Mouse (Mus musculus) layer of hippocampus, adult 2 months (tissue): ENCODE results near the gene Gm49355. TPM values are rescaled to one million over a fixed set of nuclear protein-coding genes. Genes with fewer than 3 reads are reported as not detected.

Experiments
- DNase-seq, 2 experiments: peaks; one replicate each; pipeline ENCODE4 v3.0.0; 2022; ENCODE audit warnings: low spot score in 2 of 2
- H3K27ac ChIP-seq: fragments of 200-600 bp; 2 replicates; pipeline ENCODE4 v1.8.1; 2022
- H3K4me3 ChIP-seq: fragments of 200-600 bp; 2 replicates; pipeline ENCODE4 v1.8.1; 2022; ENCODE audit warnings: mild to moderate bottlenecking
- CTCF ChIP-seq: fragments of 200-600 bp; conservative IDR thresholded peaks from 2 replicates; pipeline ENCODE4 v1.8.1; 2022; ENCODE audit warnings: antibody characterized with exemption, mild to moderate bottlenecking, moderate library complexity
- total RNA-seq, 2 experiments: library from RNA; stranded (reverse); gene quantifications; 2 replicates each; pipeline ENCODE4 v1.2.3; 2021

Gm49355 gene
- total RNA-seq, 2 experiments from 2014 or later, result 0.49 TPM; not detected in 1

DNA sequence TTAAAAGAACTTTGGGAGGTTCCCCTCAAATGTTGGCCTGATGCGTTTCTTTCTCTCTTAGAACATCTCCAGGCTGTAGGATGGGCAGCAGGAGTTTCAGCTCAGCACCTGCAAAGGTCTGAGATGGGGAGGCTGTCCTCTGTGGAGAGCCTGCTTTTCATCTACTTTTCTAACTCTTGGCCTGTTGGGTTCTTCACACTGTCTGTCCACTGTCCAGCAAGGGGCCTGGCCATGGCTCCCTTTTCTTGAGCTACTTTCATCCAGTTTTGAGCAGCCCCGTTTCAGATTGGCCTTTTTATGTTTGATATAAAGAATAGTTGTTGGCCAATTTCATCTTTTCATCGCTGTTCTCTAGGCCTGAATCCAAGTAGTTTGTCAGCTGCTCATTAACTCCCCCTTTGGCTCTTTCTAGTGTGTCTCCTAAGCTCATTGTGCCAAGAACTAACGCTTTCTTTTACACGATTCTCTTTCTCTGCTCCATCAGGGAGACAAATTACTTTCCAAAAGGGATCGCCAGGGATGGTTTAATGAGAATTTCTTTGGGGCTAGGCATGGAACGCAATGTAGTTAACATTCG lies 53.7 kb downstream of the Gm49355 start:
- no peak; the same call in 1 of the 2 replicates for TF ChIP-seq CTCF
- peak in 1 of 2 experiments; percentile 73 for DNase-seq
- H3K4me3 ChIP-seq, result no peak overlapping the region
- peak overlapping the region; percentile 84 for H3K27ac ChIP-seq

DNA sequence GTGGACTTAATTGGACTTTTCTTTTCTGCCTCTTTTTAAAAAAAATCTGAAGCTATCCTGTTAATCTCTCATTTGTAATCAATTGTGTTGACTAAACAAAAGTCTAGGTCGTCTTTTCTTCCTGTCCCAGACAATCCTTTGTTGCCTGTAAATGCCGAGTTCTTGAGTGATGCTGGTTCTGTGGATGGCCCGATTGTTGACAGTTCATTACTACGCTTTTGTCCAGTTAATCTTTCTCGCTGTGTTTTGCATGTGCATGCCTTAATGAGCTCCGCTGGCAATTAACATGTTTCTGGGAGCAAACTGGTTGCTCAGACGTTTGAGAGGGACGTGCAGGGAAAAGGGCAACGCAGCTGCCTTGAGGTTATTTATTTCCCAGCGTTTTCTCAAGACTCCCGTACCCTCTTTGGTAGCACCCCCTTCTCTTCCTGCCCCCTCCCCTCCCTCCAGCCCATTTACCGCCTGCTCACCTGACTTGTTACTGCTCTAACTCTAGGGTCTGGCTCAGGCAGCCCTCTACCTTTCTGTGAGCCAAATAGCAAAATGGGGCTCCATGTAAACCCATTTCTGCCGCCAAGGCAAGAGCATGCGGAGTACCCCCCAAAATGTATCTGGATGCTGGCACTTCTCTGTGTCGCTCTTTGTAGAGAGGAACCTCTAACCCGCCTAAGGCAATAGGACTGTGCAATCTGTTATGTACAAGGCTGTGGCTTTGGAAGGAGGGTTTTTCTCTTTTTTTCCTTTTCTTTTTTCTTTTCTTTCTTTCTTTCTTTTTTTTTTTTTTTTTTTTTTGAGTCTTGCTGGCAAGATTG lies 54.4 kb downstream of the Gm49355 start:
- no peak for TF ChIP-seq CTCF
- H3K4me3 ChIP-seq, result peak overlapping the region; percentile 25; the same call in 1 of the 2 replicates
- DNase-seq, result peak in 1 of 2 experiments; percentile 62
- H3K27ac ChIP-seq, result peak overlapping the region; percentile 84

DNA sequence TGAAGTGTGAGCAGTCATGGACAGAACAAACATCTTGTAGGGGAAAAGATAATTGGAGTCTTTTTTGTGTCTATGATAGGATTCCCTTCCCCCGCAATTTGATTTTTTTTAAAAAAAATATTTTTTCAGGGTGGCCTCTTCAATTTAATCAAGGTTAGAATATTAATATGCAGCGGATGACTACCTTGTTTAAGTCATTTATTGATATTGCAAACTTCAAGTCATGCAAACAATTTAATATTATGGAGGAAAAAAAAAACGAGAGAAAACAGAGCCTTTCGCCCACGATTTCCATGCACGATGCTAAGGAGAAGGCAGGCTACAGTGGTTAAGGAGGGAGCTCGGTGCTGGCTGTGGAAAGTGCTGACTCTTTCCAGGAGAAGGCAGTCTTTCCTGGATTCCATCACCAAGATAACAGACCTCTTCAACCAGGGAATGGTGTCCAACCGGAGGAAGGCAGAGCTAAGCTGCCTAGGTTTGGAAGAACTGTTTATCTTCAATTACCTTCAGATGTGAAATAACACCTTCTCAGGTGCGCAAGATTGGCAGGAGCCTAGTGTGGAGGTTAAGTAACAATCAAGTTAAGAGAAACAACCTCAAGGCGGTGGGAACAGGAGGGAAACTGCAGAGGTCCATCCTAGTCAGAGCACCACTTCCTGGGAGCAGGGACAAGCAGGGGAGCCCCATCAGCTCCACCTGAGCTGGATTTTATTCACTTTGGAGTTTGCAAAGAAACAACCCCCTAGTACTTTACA lies 55.2 kb downstream of the Gm49355 start:
- no peak for TF ChIP-seq CTCF
- Histone ChIP-seq H3K27ac (peak overlapping the region; percentile 84), H3K4me3 (no peak overlapping the region)

DNA sequence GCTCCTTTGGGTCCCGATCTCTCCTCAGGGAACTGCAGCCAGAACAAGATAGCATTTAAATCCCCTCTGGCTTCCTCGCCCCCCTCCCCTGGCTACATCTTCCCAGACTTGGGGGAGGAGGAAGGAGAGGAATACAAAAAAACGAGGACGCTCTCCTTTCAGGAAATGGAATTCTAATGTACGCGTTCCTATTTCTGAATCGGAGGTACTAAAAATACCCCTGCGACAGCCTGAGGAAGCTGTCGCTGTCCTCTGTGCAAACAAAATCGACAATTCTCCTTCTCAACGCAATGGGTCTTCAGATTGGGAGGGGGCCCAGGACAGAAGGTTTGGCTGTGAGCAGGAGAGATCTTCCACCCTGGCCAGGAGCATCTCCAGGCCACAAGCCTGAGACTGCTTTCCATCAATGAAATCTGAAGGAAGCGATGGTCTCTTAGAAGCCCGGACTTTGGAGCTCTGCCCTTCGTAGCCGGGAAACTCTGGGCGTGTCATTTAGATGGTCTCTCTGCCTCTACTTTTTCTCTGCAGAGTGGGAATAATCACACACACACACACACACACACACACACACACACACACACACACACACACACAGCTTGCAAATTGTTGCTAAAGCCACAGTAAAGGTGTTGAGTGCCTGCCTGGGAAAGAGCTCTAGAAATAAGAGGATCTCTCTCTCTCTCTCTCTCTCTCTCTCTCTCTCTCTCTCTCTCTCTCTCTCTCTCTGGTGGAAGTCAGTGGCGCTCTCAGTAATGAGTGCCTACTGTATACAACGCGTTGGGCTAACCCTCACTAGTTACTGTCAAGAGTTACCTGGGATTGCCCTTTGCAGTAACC lies 56.7 kb downstream of the Gm49355 start:
- TF ChIP-seq CTCF, result no peak
- peak overlapping the region; percentile 61 for H3K4me3 ChIP-seq
- H3K27ac ChIP-seq, result peak overlapping the region; percentile 92
- DNase-seq, result no peak

More for the DNA sequence above, 55.2 kb downstream of the Gm49355 start:
- DNase-seq, result no peak

DNA sequence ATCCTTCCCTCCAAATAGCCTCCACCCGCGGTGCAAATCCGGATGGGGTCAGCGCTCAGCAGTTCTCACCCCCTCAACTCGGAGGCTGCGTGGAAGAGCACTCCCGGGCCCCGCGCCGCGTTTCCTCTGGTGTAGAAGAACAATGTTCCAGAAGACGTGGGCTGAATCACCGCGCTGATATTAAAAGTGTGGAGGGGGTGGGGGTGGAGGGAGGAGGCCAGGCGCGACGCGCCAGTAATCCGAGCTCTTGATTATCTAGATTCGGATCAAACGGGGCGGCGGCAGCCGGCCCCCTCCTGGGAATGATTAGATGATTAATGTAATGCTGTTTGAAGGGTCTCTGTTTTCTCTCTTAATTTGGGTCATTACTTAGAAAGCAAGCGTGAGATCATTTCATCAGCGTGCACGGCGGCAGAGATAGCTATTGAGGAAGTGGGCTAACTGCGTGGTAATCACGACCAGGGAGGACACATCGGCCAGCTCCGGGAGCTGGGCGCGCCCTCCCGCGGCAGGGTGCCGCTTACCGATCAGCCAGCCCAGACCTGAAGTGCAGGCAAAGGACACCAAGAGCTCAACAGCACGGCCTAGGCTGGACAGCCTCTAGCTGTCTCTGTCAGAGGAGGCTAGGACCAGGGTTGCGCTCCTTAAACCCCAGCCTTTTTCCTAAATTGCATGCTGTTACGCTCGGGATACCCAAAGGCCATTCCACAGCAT lies 57.5 kb downstream of the Gm49355 start:
- no peak for DNase-seq
- H3K4me3 ChIP-seq, result peak overlapping the region; percentile 61
- peak; percentile 45 for TF ChIP-seq CTCF
- H3K27ac ChIP-seq, result peak overlapping the region; percentile 92

DNA sequence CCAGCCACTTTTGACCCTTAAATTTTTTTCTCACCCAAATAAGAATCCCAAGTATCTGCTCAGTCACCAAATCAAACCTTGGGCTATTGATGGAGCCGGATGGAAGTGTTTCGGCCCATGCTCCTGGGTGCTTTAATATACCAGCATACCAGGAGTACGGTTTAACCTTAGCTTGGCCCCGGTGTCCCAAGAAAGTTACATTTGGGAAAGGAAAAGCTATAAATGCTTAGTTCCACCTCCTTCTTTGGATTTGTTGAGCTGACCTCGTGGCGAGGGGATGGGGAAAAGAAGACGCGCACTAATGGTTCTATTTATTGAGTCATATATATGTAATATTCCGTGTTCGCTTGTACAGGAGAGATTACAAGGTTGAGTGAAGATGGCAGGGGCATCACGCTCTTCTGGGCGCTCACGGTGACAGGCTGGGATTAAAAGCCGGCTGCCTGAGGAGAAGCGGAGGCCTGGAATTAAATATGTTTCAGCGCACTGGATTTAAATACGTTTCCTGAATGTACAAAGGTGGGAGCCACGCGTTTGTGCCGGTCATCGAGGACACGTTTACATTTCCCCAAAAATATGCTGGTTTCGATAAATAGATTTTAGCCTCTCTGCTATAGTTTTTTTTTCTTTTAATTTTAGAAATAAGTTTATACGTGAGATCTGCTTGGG lies 58.1 kb downstream of the Gm49355 start:
- no peak for TF ChIP-seq CTCF
- DNase-seq, result no peak
- Histone ChIP-seq H3K27ac (peak overlapping the region; percentile 92), H3K4me3 (peak overlapping the region; percentile 61)

DNA sequence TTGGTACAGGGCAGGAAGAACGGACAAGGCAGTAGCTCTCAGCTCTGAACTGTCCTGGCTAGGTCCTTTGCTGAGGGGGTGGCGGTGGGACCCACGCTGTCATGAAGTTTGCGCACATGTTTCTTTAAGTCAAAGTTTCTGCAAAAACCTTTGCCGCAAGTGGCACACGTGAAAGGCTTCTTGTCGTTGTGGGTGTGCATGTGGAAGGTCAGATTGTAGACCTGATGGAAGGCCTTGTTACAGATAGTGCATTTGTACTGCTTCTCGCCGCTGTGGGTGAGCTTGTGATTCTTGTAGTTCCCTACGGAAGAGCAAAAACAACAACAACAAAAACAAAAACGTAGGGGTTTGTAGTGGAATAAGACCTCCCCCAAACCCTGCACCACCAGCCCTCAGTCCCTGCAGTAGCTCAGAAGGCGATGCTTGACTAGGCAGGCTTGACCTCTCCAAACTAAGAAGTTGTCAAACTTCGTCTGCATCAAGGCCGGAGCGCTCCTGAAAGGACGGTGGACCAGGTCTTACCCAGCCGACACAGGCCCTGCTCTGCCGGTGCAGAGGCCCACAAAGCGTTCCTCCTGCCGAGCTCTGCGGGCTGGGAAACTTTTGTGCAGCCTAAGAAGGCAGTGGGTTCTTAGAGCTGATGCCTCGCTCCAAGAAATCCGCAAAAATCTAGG lies 58.8 kb downstream of the Gm49355 start:
- no peak for DNase-seq
- no peak for TF ChIP-seq CTCF
- Histone ChIP-seq H3K4me3 (peak overlapping the region; percentile 61), H3K27ac (peak overlapping the region; percentile 92)

DNA sequence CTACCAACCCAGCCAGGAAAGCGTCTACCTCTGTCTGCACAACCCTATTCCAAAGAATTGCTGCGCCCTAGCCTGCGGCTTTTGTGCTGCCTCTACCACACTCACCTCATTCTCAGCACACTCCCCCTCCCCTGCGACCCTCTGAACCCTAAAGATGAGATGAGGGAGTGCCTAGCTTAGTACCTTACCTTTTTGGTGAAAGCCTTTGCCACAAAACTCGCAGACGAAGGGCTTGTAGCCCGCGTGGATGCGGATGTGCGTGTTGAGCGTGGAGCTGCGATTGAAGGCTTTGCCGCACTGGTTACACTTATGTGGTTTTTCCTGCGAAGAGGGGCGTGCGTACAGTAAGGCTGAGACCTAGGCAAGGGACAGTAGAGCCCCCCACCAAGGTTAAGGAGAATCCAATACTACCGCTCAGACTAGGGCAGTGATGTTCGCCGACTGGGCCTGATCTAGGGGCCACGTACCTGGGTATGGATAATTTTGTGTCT lies 59.7 kb downstream of the Gm49355 start:
- peak overlapping the region; percentile 61 for H3K4me3 ChIP-seq
- DNase-seq, result no peak

DNA sequence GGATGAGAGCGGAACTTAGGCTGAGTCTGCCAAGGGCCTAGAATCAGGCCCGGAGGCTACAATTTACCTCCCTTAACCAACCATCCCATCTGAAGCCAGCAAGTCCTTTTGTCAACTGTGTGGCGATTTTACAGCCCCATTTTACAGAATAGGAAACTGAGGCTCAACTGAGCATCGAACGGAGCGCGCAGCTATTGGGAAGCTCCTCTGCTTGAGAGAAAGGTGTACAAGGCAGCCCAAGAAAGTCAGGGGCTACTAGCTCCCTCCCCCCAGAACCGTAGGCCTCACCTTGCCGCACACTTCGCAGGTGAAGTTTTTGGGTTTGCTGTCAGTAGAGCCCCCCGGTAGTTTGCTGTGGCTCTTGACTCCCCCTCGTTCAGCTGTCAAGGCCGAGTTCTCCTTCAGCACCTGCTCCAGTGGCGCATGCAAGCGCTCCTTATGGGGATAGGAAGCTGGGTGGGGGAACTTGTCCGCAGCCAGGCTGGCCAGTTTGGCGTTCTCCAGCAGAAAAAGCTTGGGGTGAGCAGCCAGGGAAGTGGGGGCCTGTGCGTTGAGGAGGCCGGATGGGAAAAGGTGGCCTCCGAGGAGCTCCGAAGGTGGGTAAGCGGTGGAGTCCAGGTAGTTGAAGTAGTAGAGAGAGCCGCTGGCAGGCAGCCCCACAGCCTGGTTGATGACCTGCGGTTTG lies 60.4 kb downstream of the Gm49355 start:
- no peak for DNase-seq
- peak overlapping the region; percentile 92 for H3K27ac ChIP-seq
- H3K4me3 ChIP-seq, result peak overlapping the region; percentile 61
- TF ChIP-seq CTCF, result no peak

More for the DNA sequence above, 59.7 kb downstream of the Gm49355 start:
- peak overlapping the region; percentile 92 for H3K27ac ChIP-seq
- TF ChIP-seq CTCF, result no peak

DNA sequence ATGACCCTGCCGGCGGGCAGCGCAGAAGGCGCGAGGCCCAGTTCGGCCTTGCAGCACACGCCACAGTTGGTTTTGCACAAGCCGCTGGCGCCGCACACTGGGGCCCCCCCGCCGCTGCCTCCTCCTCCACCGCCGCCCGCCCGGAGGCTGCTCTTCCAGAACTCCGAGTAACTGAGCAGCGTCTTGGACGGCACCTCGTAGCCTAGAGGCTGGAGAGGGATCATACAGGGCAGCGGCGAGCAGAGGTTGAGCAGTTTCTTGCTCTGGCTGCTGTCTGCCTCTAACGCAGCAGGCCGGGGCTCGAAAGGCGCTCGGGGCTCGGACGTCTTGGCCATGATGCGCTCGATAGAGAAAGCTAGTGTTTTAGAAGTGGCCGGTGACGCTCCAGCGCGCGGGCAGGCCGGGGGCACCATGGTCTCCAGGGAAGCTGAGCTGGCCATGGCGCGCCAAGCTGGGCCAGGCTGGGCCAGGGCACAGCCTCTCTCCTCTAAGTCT lies 61.0 kb downstream of the Gm49355 start:
- peak in 1 of 2 experiments; percentile 32 for DNase-seq
- peak overlapping the region; percentile 92 for H3K27ac ChIP-seq
- no peak for TF ChIP-seq CTCF
- H3K4me3 ChIP-seq, result peak overlapping the region; percentile 61
